7 mouse cellular contexts compared by ENCODE assay signal in the genomic region with DNA sequence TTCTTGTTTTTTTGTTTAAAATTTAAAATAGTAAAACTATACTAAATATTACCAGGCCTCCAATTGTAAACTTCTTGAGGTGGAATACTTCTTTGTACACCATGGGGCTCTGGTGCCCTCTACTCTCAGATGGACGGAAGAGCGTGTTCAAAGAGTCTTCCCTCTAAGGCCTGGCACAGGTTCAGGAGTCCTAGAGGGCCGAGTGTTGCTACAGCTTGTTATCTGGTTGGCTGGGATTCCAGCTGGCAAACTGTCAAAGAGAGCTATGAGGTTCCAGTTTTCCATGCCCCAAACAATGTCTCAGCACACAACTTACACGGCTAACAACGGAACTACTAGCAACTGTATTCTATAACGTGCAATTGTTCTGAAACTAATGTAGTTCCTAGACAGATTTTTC. TPM values are rescaled to one million over a fixed set of nuclear protein-coding genes. Genes with fewer than 3 reads are reported as not detected.
DNase-seq lines count a peak whose midpoint lies in the region; ATAC-seq lines count a peak whose summit lies in the region.

No protein-coding gene starts in this region.

- ATAC-seq in CD4-positive, CD25-positive, alpha-beta regulatory T cell, adult 4 months, result no peak

- peak; percentile 76 for DNase-seq in ovary, adult 18-20 months (ENCODE audit: low spot score)
- no peak for DNase-seq in ovary, postnatal 10 days (ENCODE audit: low spot score)
- DNase-seq in brain, adult 2 months (ENCODE audit: low read depth, low spot score), result peak; percentile 78
- peak; percentile 36 for DNase-seq in gastrocnemius, postnatal 25 days
- peak; percentile 40 to 64 for DNase-seq in kidney, postnatal 4 days
- no peak for DNase-seq in left cerebral cortex, adult 9 months (ENCODE audit: low spot score in 2 of 2)

RNA-seq across cellular contexts. Expression of gene Tet2, which starts 28.8 kb away (rescaled TPM):
- 10 to 100 TPM; 16.3 to 27.4 TPM for total RNA-seq in gastrocnemius, postnatal 25 days (2021)
- 10 to 100 TPM; 47.0 to 65.9 TPM for polyA plus RNA-seq in CD4-positive, CD25-positive, alpha-beta regulatory T cell, adult 4 months (2017; shearing (Covaris generic))

Comparison
In these comparisons a context has a peak if more than half of its experiments do, and no peak if none do; other contexts are left out.
1. DNase-seq: peak in ovary, adult 18-20 months (single experiment), brain, adult 2 months (single experiment), gastrocnemius, postnatal 25 days (single experiment) and kidney, postnatal 4 days (2 of 2); none in ovary, postnatal 10 days (single experiment) and left cerebral cortex, adult 9 months (0 of 2).